In genomic region chr11:69686377-69686776, GRCm38 (mm10) we compare ENCODE assay signal across 8 mouse cellular contexts. TPM values are rescaled to one million over a fixed set of nuclear protein-coding genes. Genes with fewer than 3 reads are reported as not detected.
A peak's percentile ranks its signal among the peaks of the same experiment; 100 is the strongest.
DNase-seq lines count a peak whose midpoint lies in the region; ATAC-seq lines count a peak whose summit lies in the region.

No protein-coding gene starts in this region.

- H3K36me3 ChIP-seq in neural tube, embryonic 13.5 days: no peaks in the 10 kb centered on the region
- H3K36me3 ChIP-seq in limb, embryonic 15.5 days: no peaks in the 10 kb centered on the region
- no peaks in the 10 kb centered on the region for H3K36me3 ChIP-seq in stomach, embryonic 15.5 days

- H3K27me3 ChIP-seq in neural tube, embryonic 13.5 days: no peaks in the 10 kb centered on the region
- no peaks in the 10 kb centered on the region for H3K27me3 ChIP-seq in limb, embryonic 15.5 days
- H3K27me3 ChIP-seq in stomach, embryonic 15.5 days (replicated peaks): no peaks in the 10 kb centered on the region

- H3K9ac ChIP-seq in neural tube, embryonic 13.5 days: 0 out of 2 replicates have a peak overlapping the region, but pooled peaks have one; percentile 34
- H3K9ac ChIP-seq in limb, embryonic 15.5 days: no peak overlapping the region
- no peak overlapping the region for H3K9ac ChIP-seq in stomach, embryonic 15.5 days

- intact Hi-C loops in heart, postnatal 25 days (cut with DNase I): loop anchor here (10.0 kb wide), 1 partner anchor 188 kb away; the partner anchor contains the start of gene Tmem95

- H3K4me1 ChIP-seq in neural tube, embryonic 13.5 days (replicated peaks): peaks cover 26% of the 10 kb centered on the region
- H3K4me1 ChIP-seq in limb, embryonic 15.5 days: peaks cover 50% of the 10 kb centered on the region
- peaks cover 31% of the 10 kb centered on the region for H3K4me1 ChIP-seq in stomach, embryonic 15.5 days

- no peak for DNase-seq in neural tube, embryonic 10.5 days (ENCODE audit: extremely low spot score, low spot score)
- DNase-seq in cerebellum, postnatal 25 days: peak; percentile 88 to 91
- peak; percentile 81 for DNase-seq in heart, postnatal 25 days (ENCODE audit: low spot score)

- H3K9me3 ChIP-seq in neural tube, embryonic 13.5 days: no peaks in the 10 kb centered on the region
- no peaks in the 10 kb centered on the region for H3K9me3 ChIP-seq in limb, embryonic 15.5 days
- no peaks in the 10 kb centered on the region for H3K9me3 ChIP-seq in stomach, embryonic 15.5 days

- H3K27ac ChIP-seq in neural tube, embryonic 13.5 days (replicated peaks): no peak overlapping the region
- H3K27ac ChIP-seq in limb, embryonic 15.5 days: peak overlapping the region; percentile 94
- peak overlapping the region; percentile 80; the same call in 1 of the 2 replicates for H3K27ac ChIP-seq in stomach, embryonic 15.5 days

- 19% methylated on average over 4 of the region's 4 CpGs for WGBS in neural tube, embryonic 13.5 days
- WGBS in limb, embryonic 15.5 days: 12% methylated on average over 4 of the region's 4 CpGs
- 13% methylated on average over 4 of the region's 4 CpGs for WGBS in stomach, embryonic 15.5 days

- no peak overlapping the region for H3K4me3 ChIP-seq in neural tube, embryonic 13.5 days
- H3K4me3 ChIP-seq in limb, embryonic 15.5 days: no peak overlapping the region
- no peak overlapping the region for H3K4me3 ChIP-seq in stomach, embryonic 15.5 days (replicated peaks)

- no peak for ATAC-seq in neural tube, embryonic 13.5 days (ENCODE audit: low read depth)
- no peak for ATAC-seq in limb, embryonic 15.5 days (ENCODE audit: insufficient number of reproducible peaks, low FRiP score, low TSS enrichment, low read depth)
- no peak for ATAC-seq in stomach, embryonic 15.5 days (ENCODE audit: insufficient read depth, low FRiP score, low read depth)
- no peak for ATAC-seq in frontal cortex, adult (ENCODE audit: low TSS enrichment)
- no peak for ATAC-seq in erythroblast, adult 5-6 weeks (replicated peaks; ENCODE audit: low FRiP score, poor library complexity, severe bottlenecking)

- H3K4me2 ChIP-seq in neural tube, embryonic 13.5 days: no peak overlapping the region
- peak overlapping the region; percentile 6; the same call in 1 of the 2 replicates for H3K4me2 ChIP-seq in limb, embryonic 15.5 days
- peak overlapping the region; percentile 19; the same call in 1 of the 2 replicates for H3K4me2 ChIP-seq in stomach, embryonic 15.5 days

RNA-seq across cellular contexts. Expression of gene Tnfsf13, which starts 0.8 kb away (rescaled TPM):
- 0.74 and 0.77 TPM in 2 replicates for polyA plus RNA-seq in neural tube, embryonic 13.5 days (2015; fragmentation: Nextera tagmentation; extraction: Ambion mirVana)
- total RNA-seq in heart, postnatal 25 days (2021): 1 to 10 TPM; 1.6 to 2.1 TPM
- 0.73 and 0.87 TPM in 2 replicates for polyA plus RNA-seq in limb, embryonic 15.5 days (2015; fragmentation: Nextera tagmentation; extraction: Ambion mirVana)
- polyA plus RNA-seq in stomach, embryonic 15.5 days (2015; fragmentation: Nextera tagmentation; extraction: Ambion mirVana): 0.31 and 0.61 TPM in 2 replicates
- 9.2 and 17.9 TPM in 2 replicates for total RNA-seq in erythroblast, adult 5-6 weeks (2015; ENCODE audit: low replicate concordance)
- 0.28 and 7.8 TPM in 2 replicates for total RNA-seq in erythroblast, adult 5-6 weeks (2017; ENCODE audit: low replicate concordance)

RNA-seq across cellular contexts. Expression of gene Senp3, which starts 4.5 kb away (rescaled TPM):
- 99.8 and 105 TPM in 2 replicates for polyA plus RNA-seq in neural tube, embryonic 13.5 days (2015; fragmentation: Nextera tagmentation; extraction: Ambion mirVana)
- total RNA-seq in heart, postnatal 25 days (2021): 10 to 100 TPM; 31.7 to 33.5 TPM
- 87.5 and 87.9 TPM in 2 replicates for polyA plus RNA-seq in limb, embryonic 15.5 days (2015; fragmentation: Nextera tagmentation; extraction: Ambion mirVana)
- polyA plus RNA-seq in stomach, embryonic 15.5 days (2015; fragmentation: Nextera tagmentation; extraction: Ambion mirVana): 69.1 and 74.5 TPM in 2 replicates
- 46.4 and 52.3 TPM in 2 replicates for total RNA-seq in erythroblast, adult 5-6 weeks (2015; ENCODE audit: low replicate concordance)
- total RNA-seq in erythroblast, adult 5-6 weeks (2017; ENCODE audit: low replicate concordance): 10.3 and 18.2 TPM in 2 replicates

RNA-seq across cellular contexts. Expression of gene Tnfsf12, which starts 9.3 kb away (rescaled TPM):
- 3.3 and 3.5 TPM in 2 replicates for polyA plus RNA-seq in neural tube, embryonic 13.5 days (2015; fragmentation: Nextera tagmentation; extraction: Ambion mirVana)
- 10 to 100 TPM; 14.5 to 16.4 TPM for total RNA-seq in heart, postnatal 25 days (2021)
- 10.8 and 12.9 TPM in 2 replicates for polyA plus RNA-seq in limb, embryonic 15.5 days (2015; fragmentation: Nextera tagmentation; extraction: Ambion mirVana)
- polyA plus RNA-seq in stomach, embryonic 15.5 days (2015; fragmentation: Nextera tagmentation; extraction: Ambion mirVana): 8.0 and 8.9 TPM in 2 replicates
- 1.3 TPM in 1 of 2 replicates, not detected in the other for total RNA-seq in erythroblast, adult 5-6 weeks (2015; ENCODE audit: low replicate concordance)
- 0.17 and 1.1 TPM in 2 replicates for total RNA-seq in erythroblast, adult 5-6 weeks (2017; ENCODE audit: low replicate concordance)

RNA-seq across cellular contexts. Expression of gene Tnfsfm13, which starts 9.5 kb away (rescaled TPM):
- polyA plus RNA-seq in neural tube, embryonic 13.5 days (2015; fragmentation: Nextera tagmentation; extraction: Ambion mirVana): 1.4 and 1.8 TPM in 2 replicates
- 1 to 10 TPM; 3.2 to 4.5 TPM for total RNA-seq in heart, postnatal 25 days (2021)
- 4.8 and 5.7 TPM in 2 replicates for polyA plus RNA-seq in limb, embryonic 15.5 days (2015; fragmentation: Nextera tagmentation; extraction: Ambion mirVana)
- polyA plus RNA-seq in stomach, embryonic 15.5 days (2015; fragmentation: Nextera tagmentation; extraction: Ambion mirVana): 3.3 and 3.5 TPM in 2 replicates
- 0.38 and 4.8 TPM in 2 replicates for total RNA-seq in erythroblast, adult 5-6 weeks (2015; ENCODE audit: low replicate concordance)
- 2.8 and 5.2 TPM in 2 replicates for total RNA-seq in erythroblast, adult 5-6 weeks (2017; ENCODE audit: low replicate concordance)

RNA-seq across cellular contexts. Expression of gene Eif4a1, which starts 14.2 kb away (rescaled TPM):
- polyA plus RNA-seq in neural tube, embryonic 13.5 days (2015; fragmentation: Nextera tagmentation; extraction: Ambion mirVana): 525 and 528 TPM in 2 replicates
- 100 to 1,000 TPM; 201 to 206 TPM for total RNA-seq in heart, postnatal 25 days (2021)
- 443 and 469 TPM in 2 replicates for polyA plus RNA-seq in limb, embryonic 15.5 days (2015; fragmentation: Nextera tagmentation; extraction: Ambion mirVana)
- polyA plus RNA-seq in stomach, embryonic 15.5 days (2015; fragmentation: Nextera tagmentation; extraction: Ambion mirVana): 442 and 514 TPM in 2 replicates
- total RNA-seq in erythroblast, adult 5-6 weeks (2015; ENCODE audit: low replicate concordance): 177 and 204 TPM in 2 replicates
- total RNA-seq in erythroblast, adult 5-6 weeks (2017; ENCODE audit: low replicate concordance): 163 and 169 TPM in 2 replicates
